11 mouse cellular contexts compared by ENCODE assay signal in genomic region chr16:34899071-34899808, GRCm38 (mm10).
DNase-seq lines count a peak whose midpoint lies in the region; ATAC-seq and TF ChIP-seq lines count a peak whose summit lies in the region.
"Had no signal": no experiment of that assay in that cellular context is flagged by ENCODE, and none has a peak within 500 bp of the region (broad histone marks: within the 10 kb centered on the region; RNA-seq: fewer than 3 reads in every experiment).

No protein-coding gene starts in this region.

- H3K36me3 ChIP-seq in lung, embryonic 14.5 days (ENCODE audit: insufficient read depth): no peaks in the 10 kb centered on the region
- H3K36me3 ChIP-seq in intestine, postnatal 0 days (ENCODE audit: control insufficient read depth, insufficient read depth): no peaks in the 10 kb centered on the region

- 26% methylated on average over 11 of the region's 11 CpGs for WGBS in lung, embryonic 14.5 days
- 44% methylated on average over 11 of the region's 11 CpGs for WGBS in lung, adult 2 months
- WGBS in intestine, postnatal 0 days: 53% methylated on average over 11 of the region's 11 CpGs

- TF ChIP-seq CTCF in gastrocnemius, adult 2 months (IDR thresholded peaks at IDR 0.05): no peak
- peak; percentile 63 for TF ChIP-seq CTCF in lung, embryonic 14.5 days (IDR thresholded peaks at IDR 0.05; ENCODE audit: low read depth)
- no peak for TF ChIP-seq CTCF in lung, adult 2 months (IDR thresholded peaks at IDR 0.05; ENCODE audit: insufficient read depth, low read length)
- TF ChIP-seq CTCF in brain, embryonic 14.5 days (IDR thresholded peaks at IDR 0.05; ENCODE audit: borderline replicate concordance, extremely low read depth, insufficient read depth, insufficient read length): no peak
- peak; percentile 53 for TF ChIP-seq CTCF in intestine, postnatal 0 days (IDR thresholded peaks at IDR 0.05; ENCODE audit: low read depth)

- intact Hi-C loops in gastrocnemius, adult 2 months (cut with DNase I): no loop called here
- intact Hi-C loops in gastrocnemius, postnatal 14 days (cut with DNase I; ENCODE audit: low total_unique reads): loop anchor here (1.0 kb wide), 1 partner anchor 65 kb away; no protein-coding TSS in a partner anchor

- peak overlapping the region; percentile 6; the same call in 1 of the 2 replicates for H3K9ac ChIP-seq in lung, embryonic 14.5 days
- no peak overlapping the region for H3K9ac ChIP-seq in intestine, postnatal 0 days (ENCODE audit: low read depth, low read length)

- no peak overlapping the region for H3K4me3 ChIP-seq in gastrocnemius, adult 2 months
- no peak overlapping the region for H3K4me3 ChIP-seq in lung, embryonic 14.5 days (ENCODE audit: low read depth, low read length)
- no peak overlapping the region for H3K4me3 ChIP-seq in lung, adult 2 months (replicated peaks; ENCODE audit: extremely low read depth, low read depth, low read length)
- H3K4me3 ChIP-seq in intestine, postnatal 0 days (ENCODE audit: low read depth, low read length): no peak overlapping the region

- TF ChIP-seq POLR2A in lung, adult 2 months (IDR thresholded peaks at IDR 0.05; ENCODE audit: borderline replicate concordance, extremely low read depth, low read depth, low read length): no peak
- no peak for TF ChIP-seq POLR2A in brain, embryonic 14.5 days (IDR thresholded peaks at IDR 0.05; ENCODE audit: borderline replicate concordance, extremely low read depth, insufficient read depth, insufficient read length, poor library complexity, severe bottlenecking)

- H3K27ac ChIP-seq in gastrocnemius, adult 2 months: no peak overlapping the region
- H3K27ac ChIP-seq in lung, embryonic 14.5 days (ENCODE audit: low read depth): peak overlapping the region; percentile 91
- H3K27ac ChIP-seq in intestine, postnatal 0 days (ENCODE audit: low read depth, low read length): no peak overlapping the region

- peak; percentile 54 for ATAC-seq in lung, embryonic 14.5 days (ENCODE audit: insufficient read depth)
- no peak for ATAC-seq in intestine, postnatal 0 days
- no peak for ATAC-seq in erythroid progenitor cell, adult 5-6 weeks (replicated peaks; ENCODE audit: low FRiP score, poor library complexity, severe bottlenecking)
- ATAC-seq: CD4-positive, CD25-positive, alpha-beta regulatory T cell, adult 4 months; inflammation-experienced regulatory T-cells, adult 6 months had no signal

- peak overlapping the region; percentile 35 for H3K4me2 ChIP-seq in lung, embryonic 14.5 days
- H3K4me2 ChIP-seq in intestine, postnatal 0 days (replicated peaks; ENCODE audit: low read depth): no peak overlapping the region

- no peaks in the 10 kb centered on the region for H3K9me3 ChIP-seq in lung, embryonic 14.5 days (ENCODE audit: low read depth, low read length)
- no peaks in the 10 kb centered on the region for H3K9me3 ChIP-seq in intestine, postnatal 0 days (ENCODE audit: control insufficient read depth)

- H3K4me1 ChIP-seq in lung, embryonic 14.5 days (ENCODE audit: insufficient read depth): peaks cover 21% of the 10 kb centered on the region
- peaks cover 9% of the 10 kb centered on the region for H3K4me1 ChIP-seq in lung, adult 2 months (ENCODE audit: control insufficient read depth, insufficient read depth, low read length)
- 0 out of 2 replicates have a peak, but pooled peaks cover 3% of the 10 kb centered on the region for H3K4me1 ChIP-seq in intestine, postnatal 0 days (replicated peaks; ENCODE audit: control insufficient read depth, insufficient read depth, low read length)

- peak; percentile 16 for DNase-seq in gastrocnemius, adult 2 months
- no peak for DNase-seq in gastrocnemius, postnatal 14 days
- peak; percentile 97 for DNase-seq in lung, embryonic 14.5 days
- DNase-seq in lung, adult 2 months: no peak
- DNase-seq in brain, embryonic 14.5 days (ENCODE audit: low read depth): peak; percentile 77
- no peak for DNase-seq in left cerebral cortex, adult 8-10 months (ENCODE audit: low spot score in 2 of 2)
- DNase-seq: thymus, postnatal 36 days had no signal

- no peaks in the 10 kb centered on the region; the same call in 1 of the 2 replicates for H3K27me3 ChIP-seq in lung, embryonic 14.5 days (ENCODE audit: insufficient read depth, low read length)
- no peaks in the 10 kb centered on the region for H3K27me3 ChIP-seq in intestine, postnatal 0 days (replicated peaks; ENCODE audit: control insufficient read depth, insufficient read depth, low read length)

Comparison
In these comparisons a context has a peak if more than half of its experiments do, and no peak if none do; other contexts are left out.
1. DNase-seq: peak in gastrocnemius, adult 2 months (single experiment), lung, embryonic 14.5 days (single experiment) and brain, embryonic 14.5 days (single experiment); none in gastrocnemius, postnatal 14 days (single experiment), lung, adult 2 months (single experiment) and left cerebral cortex, adult 8-10 months (0 of 2).
2. CTCF ChIP-seq: peak in lung, embryonic 14.5 days (single experiment) and intestine, postnatal 0 days (single experiment); none in gastrocnemius, adult 2 months (single experiment), lung, adult 2 months (single experiment) and brain, embryonic 14.5 days (single experiment).